Mouse (Mus musculus): ENCODE results near the gene Jkamp.

Jkamp gene

GRCm38 (mm10) chr12:72086166-72086825 lies 907 bp downstream of the Jkamp start:
- no peak for DNase-seq (ENCODE audit: low spot score in 2 of 2)

- DNase-seq (ENCODE audit: low spot score in 2 of 2) = no peak
These were observed 4.4 kb downstream of the Jkamp start for GRCm38 (mm10) chr12:72089802-72090201.

GRCm38 (mm10) chr12:72096966-72097365 lies 11.6 kb downstream of the Jkamp start:
- no peak for DNase-seq (ENCODE audit: low spot score in 2 of 2)

GRCm38 (mm10) chr12:72102776-72103175 lies 17.4 kb downstream of the Jkamp start:
- no peak for DNase-seq (ENCODE audit: low spot score in 2 of 2)

- no peak for DNase-seq (ENCODE audit: low spot score in 2 of 2)
These were observed 18.6 kb downstream of the Jkamp start for GRCm38 (mm10) chr12:72104027-72104426.

- DNase-seq (ENCODE audit: low spot score in 2 of 2) = peak; percentile 78 to 81
These were observed 19.3 kb downstream of the Jkamp start for GRCm38 (mm10) chr12:72104525-72105281.

GRCm38 (mm10) chr12:72115126-72115525 lies 29.7 kb downstream of the Jkamp start:
- DNase-seq (ENCODE audit: low spot score in 2 of 2) = no peak

GRCm38 (mm10) chr12:72115686-72116345 lies 30.4 kb downstream of the Jkamp start:
- no peak for DNase-seq (ENCODE audit: low spot score in 2 of 2)

- no peak for DNase-seq (ENCODE audit: low spot score in 2 of 2)
These were observed 43.8 kb downstream of the Jkamp start for GRCm38 (mm10) chr12:72129203-72129602.

GRCm38 (mm10) chr12:72150786-72151185 lies 65.4 kb downstream of the Jkamp start:
- peak; percentile 49 to 73 for DNase-seq (ENCODE audit: low spot score in 2 of 2)
